In genomic region chr5:113908592-113909441, GRCm38 (mm10) we compare ENCODE assay signal across 8 mouse cellular contexts. TPM values are rescaled to one million over a fixed set of nuclear protein-coding genes. Genes with fewer than 3 reads are reported as not detected.
DNase-seq lines count a peak whose midpoint lies in the region; ATAC-seq and TF ChIP-seq lines count a peak whose summit lies in the region.

Gene Coro1c (minus strand): TSS chr5:113908758.

- peak within 1 kb of the TSS; percentile 71 for H3K4me3 ChIP-seq in bone marrow, adult 2 months (replicated peaks; ENCODE audit: control insufficient read depth, low read depth, low read length)
- peak within 1 kb of the TSS; percentile 97 for H3K4me3 ChIP-seq in embryonic facial prominence, embryonic 15.5 days (replicated peaks)
- H3K4me3 ChIP-seq in limb, embryonic 14.5 days (replicated peaks; ENCODE audit: low read length): peak within 1 kb of the TSS; percentile 92
- peak within 1 kb of the TSS; percentile 93 for H3K4me3 ChIP-seq in midbrain, postnatal 0 days (ENCODE audit: low read depth, low read length)

- H3K36me3 ChIP-seq in embryonic facial prominence, embryonic 15.5 days: no peaks in the 10 kb centered on the region
- no peaks in the 10 kb centered on the region for H3K36me3 ChIP-seq in limb, embryonic 14.5 days (ENCODE audit: control insufficient read depth, insufficient read depth, low read length)
- H3K36me3 ChIP-seq in midbrain, postnatal 0 days (ENCODE audit: insufficient read depth, low read length): no peaks in the 10 kb centered on the region

- peak within 1 kb of the TSS; percentile 92 for H3K9ac ChIP-seq in embryonic facial prominence, embryonic 15.5 days
- peak within 1 kb of the TSS; percentile 78 for H3K9ac ChIP-seq in limb, embryonic 14.5 days (ENCODE audit: low read depth, low read length, severe bottlenecking)
- peak within 1 kb of the TSS; percentile 95 for H3K9ac ChIP-seq in midbrain, postnatal 0 days (replicated peaks; ENCODE audit: low read length, poor library complexity, severe bottlenecking)

- under 1% methylated on average over 68 of the region's 68 CpGs for WGBS in bone marrow, adult 2 months
- under 1% methylated on average over 53 of the region's 68 CpGs for whole genome bisulfite sequencing in embryonic facial prominence, embryonic 15.5 days
- WGBS in limb, embryonic 14.5 days: 1% methylated on average over 41 of the region's 68 CpGs
- 0% methylated on average over 53 of the region's 68 CpGs for WGBS in midbrain, postnatal 0 days

- peak; percentile 83 for TF ChIP-seq CTCF in bone marrow, adult 2 months (IDR thresholded peaks at IDR 0.05; ENCODE audit: control insufficient read depth, insufficient read depth, low read length)
- TF ChIP-seq CTCF in midbrain, postnatal 0 days (IDR thresholded peaks at IDR 0.05): peak; percentile 88

- ATAC-seq in embryonic facial prominence, embryonic 15.5 days (ENCODE audit: insufficient number of reproducible peaks, low FRiP score, low TSS enrichment, low read depth): peak; percentile 93
- peak; percentile 89 for ATAC-seq in limb, embryonic 14.5 days (ENCODE audit: low FRiP score, low read depth)
- ATAC-seq in midbrain, postnatal 0 days (ENCODE audit: low FRiP score): peak; percentile 91

- H3K9me3 ChIP-seq in embryonic facial prominence, embryonic 15.5 days (replicated peaks): no peaks in the 10 kb centered on the region
- H3K9me3 ChIP-seq in limb, embryonic 14.5 days (ENCODE audit: control insufficient read depth, low read length): no peaks in the 10 kb centered on the region
- no peaks in the 10 kb centered on the region for H3K9me3 ChIP-seq in midbrain, postnatal 0 days (ENCODE audit: low read length)

- no peaks in the 10 kb centered on the region for H3K27me3 ChIP-seq in embryonic facial prominence, embryonic 15.5 days
- H3K27me3 ChIP-seq in limb, embryonic 14.5 days (ENCODE audit: control insufficient read depth, insufficient read depth, low read length): no peaks in the 10 kb centered on the region
- H3K27me3 ChIP-seq in midbrain, postnatal 0 days (ENCODE audit: insufficient read depth, low read length): no peaks in the 10 kb centered on the region

- TF ChIP-seq POLR2A in bone marrow, adult 2 months (IDR thresholded peaks at IDR 0.05; ENCODE audit: borderline replicate concordance, control insufficient read depth, low read depth, low read length): peak; percentile 77; the same call in 1 of the 2 replicates
- peak; percentile 59; the same call in 1 of the 2 replicates for TF ChIP-seq POLR2A in limb, embryonic 14.5 days (IDR thresholded peaks at IDR 0.05; ENCODE audit: borderline replicate concordance, extremely low read depth, insufficient read depth, insufficient read length)

- peak within 1 kb of the TSS; percentile 98 for H3K27ac ChIP-seq in bone marrow, adult 2 months (ENCODE audit: control insufficient read depth, insufficient read depth, low read depth, low read length, poor library complexity)
- H3K27ac ChIP-seq in embryonic facial prominence, embryonic 15.5 days (replicated peaks): peak within 1 kb of the TSS; percentile 93
- H3K27ac ChIP-seq in limb, embryonic 14.5 days (replicated peaks; ENCODE audit: low read depth, low read length): peak within 1 kb of the TSS; percentile 82
- peak within 1 kb of the TSS; percentile 93 for H3K27ac ChIP-seq in midbrain, postnatal 0 days (ENCODE audit: low read depth, low read length)

- peak; percentile 98 for DNase-seq in 416B (ENCODE audit: low read depth)
- peak; percentile 98 for DNase-seq in heart, adult 8-10 months (ENCODE audit: low spot score)
- DNase-seq in kidney, adult 9 months: peak; percentile 99
- peak; percentile 95 for DNase-seq in limb, embryonic 14.5 days (ENCODE audit: low spot score)
- peak; percentile 97 for DNase-seq in midbrain, postnatal 0 days (ENCODE audit: low spot score)
- DNase-seq in spleen, postnatal 14 days (ENCODE audit: low spot score in 2 of 2): peak; percentile 99 to 100

- H3K4me2 ChIP-seq in embryonic facial prominence, embryonic 15.5 days (replicated peaks): peak within 1 kb of the TSS; percentile 84
- peak within 1 kb of the TSS; percentile 69 for H3K4me2 ChIP-seq in limb, embryonic 14.5 days (replicated peaks; ENCODE audit: low read depth, low read length, severe bottlenecking)
- H3K4me2 ChIP-seq in midbrain, postnatal 0 days (ENCODE audit: low read depth, low read length, poor library complexity, severe bottlenecking): peak within 1 kb of the TSS; percentile 77

- no peaks in the 10 kb centered on the region; the same call in 1 of the 2 replicates for H3K4me1 ChIP-seq in bone marrow, adult 2 months (ENCODE audit: control insufficient read depth, insufficient read depth, low read length)
- H3K4me1 ChIP-seq in embryonic facial prominence, embryonic 15.5 days: peaks cover 31% of the 10 kb centered on the region
- H3K4me1 ChIP-seq in limb, embryonic 14.5 days (ENCODE audit: control insufficient read depth, insufficient read depth, low read length): peaks cover 7% of the 10 kb centered on the region
- peaks cover 7% of the 10 kb centered on the region for H3K4me1 ChIP-seq in midbrain, postnatal 0 days (ENCODE audit: insufficient read depth, low read length)

RNA-seq across cellular contexts. Expression of gene Coro1c, which starts in this region (rescaled TPM):
- 26.5 and 52.7 TPM in 2 replicates for polyA plus RNA-seq in bone marrow, adult 2 months (2011; ENCODE audit: insufficient read depth, insufficient read length, low replicate concordance, missing spikeins)
- polyA plus RNA-seq in embryonic facial prominence, embryonic 15.5 days (2015; fragmentation: Nextera tagmentation; extraction: Ambion mirVana): 99.0 and 101 TPM in 2 replicates
- total RNA-seq in heart, adult 8-10 months (2022): 10 to 100 TPM; 21.9 to 30.3 (median 23.7) TPM
- polyA plus RNA-seq in limb, embryonic 14.5 days (2012; rRNA removed): 63.8 and 68.9 TPM in 2 replicates
- polyA plus RNA-seq in limb, embryonic 14.5 days (2014; fragmentation: Nextera tagmentation; extraction: Ambion mirVana): 92.4 and 96.9 TPM in 2 replicates
- total RNA-seq in midbrain, postnatal 0 days (2014; rRNA removed): 157 and 311 TPM in 2 replicates
- 165 and 171 TPM in 2 replicates for polyA plus RNA-seq in midbrain, postnatal 0 days (2015; fragmentation: Nextera tagmentation; extraction: Ambion mirVana)

Comparison
In these comparisons a context has a peak if more than half of its experiments do, and no peak if none do; other contexts are left out.
1. Peak in every context shown above with its lines: DNase-seq, ATAC-seq, H3K4me3 ChIP-seq and H3K27ac ChIP-seq.